Mouse (Mus musculus): ENCODE data around the gene Pld3.

DNA sequence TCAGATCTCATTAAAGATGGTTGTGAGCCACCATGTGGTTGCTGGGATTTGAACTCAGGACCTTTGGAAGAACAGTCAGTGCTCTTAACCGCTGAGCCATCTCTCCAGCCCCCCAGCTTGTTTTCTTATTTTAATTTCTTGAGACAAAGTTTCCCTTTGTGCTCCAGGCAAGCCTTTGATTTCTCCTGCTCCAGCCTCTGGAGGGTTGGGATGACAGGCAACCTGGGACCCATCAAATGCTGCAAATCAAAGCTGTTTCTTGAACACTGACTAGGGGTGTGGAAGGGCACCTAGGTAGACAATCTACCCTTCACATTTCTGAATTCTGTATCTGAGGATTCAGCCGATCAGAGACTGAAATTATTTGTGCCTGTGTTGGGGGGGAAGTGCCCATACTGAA lies 42.2 kb downstream of the Pld3 start:
- TF ChIP-seq POLR2A (IDR thresholded peaks at IDR 0.05; ENCODE audit: low read depth, low read length) (no peak), CTCF (conservative IDR thresholded peaks at IDR 0.05; ENCODE audit: insufficient read depth, insufficient read length, low read depth, low read length) (no peak)

Measured in kidney, adult 2 months (tissue).